Mouse (Mus musculus) layer of hippocampus, adult 8-10 months (tissue): ENCODE results near the gene 1700024P04Rik. TPM values are rescaled to one million over a fixed set of nuclear protein-coding genes. Genes with fewer than 3 reads are reported as not detected.
A peak's percentile ranks its signal among the peaks of the same experiment; 100 is the strongest.

Source experiments
- DNase-seq, 2 experiments: peaks; one replicate each; pipeline ENCODE4 v3.0.0; 2022; ENCODE audit warnings: low spot score in 2 of 2
- total RNA-seq, 4 experiments: library from RNA; stranded (reverse); gene quantifications; 2 replicates each; pipeline ENCODE4 v1.2.4; 2022

1700024P04Rik gene
- total RNA-seq, 4 experiments from 2014 or later, result not detected

- DNase-seq, result no peak
These were observed 17.8 kb downstream of the 1700024P04Rik start for GRCm38 (mm10) chr13:98966583-98966982.

GRCm38 (mm10) chr13:98963612-98964011, 20.8 kb downstream of the 1700024P04Rik start:
- DNase-seq, result no peak

GRCm38 (mm10) chr13:98958177-98958576, 26.2 kb downstream of the 1700024P04Rik start:
- DNase-seq, result no peak

- no peak for DNase-seq
These were observed 28.2 kb downstream of the 1700024P04Rik start for GRCm38 (mm10) chr13:98956209-98956608.

- DNase-seq, result no peak
These were observed 28.7 kb downstream of the 1700024P04Rik start for GRCm38 (mm10) chr13:98955676-98956075.

- DNase-seq, result no peak
These were observed 29.1 kb downstream of the 1700024P04Rik start for GRCm38 (mm10) chr13:98955226-98955625.

- DNase-seq, result peak; percentile 14 to 42
These were observed 30.5 kb downstream of the 1700024P04Rik start for GRCm38 (mm10) chr13:98953830-98954229.

GRCm38 (mm10) chr13:98951951-98952350, 32.4 kb downstream of the 1700024P04Rik start:
- no peak for DNase-seq

- no peak for DNase-seq
These were observed 36.2 kb downstream of the 1700024P04Rik start for GRCm38 (mm10) chr13:98948146-98948545.

GRCm38 (mm10) chr13:98946434-98946833, 37.9 kb downstream of the 1700024P04Rik start:
- no peak for DNase-seq

GRCm38 (mm10) chr13:98945908-98946307, 38.5 kb downstream of the 1700024P04Rik start:
- no peak for DNase-seq

- DNase-seq, result no peak
These were observed 39.0 kb downstream of the 1700024P04Rik start for GRCm38 (mm10) chr13:98945381-98945780.

- no peak for DNase-seq
These were observed 39.7 kb downstream of the 1700024P04Rik start for GRCm38 (mm10) chr13:98944620-98945081.

- no peak for DNase-seq
These were observed 42.0 kb downstream of the 1700024P04Rik start for GRCm38 (mm10) chr13:98942360-98942759.

- DNase-seq, result no peak
These were observed 42.5 kb downstream of the 1700024P04Rik start for GRCm38 (mm10) chr13:98941829-98942343.

- DNase-seq, result no peak
These were observed 47.3 kb downstream of the 1700024P04Rik start for GRCm38 (mm10) chr13:98937108-98937507.

Other genes starting within 250 kb of the 1700024P04Rik start
- gene Fcho2, start 169.1 kb downstream of the 1700024P04Rik start, total RNA-seq, result 10 to 100 TPM; 39.9 to 52.4 (median 43.7) TPM
- 10 to 100 TPM; 62.4 to 73.5 (median 71.6) TPM for gene Tnpo1, start 58.2 kb downstream of the 1700024P04Rik start, total RNA-seq
- gene Zfp366, start 200.3 kb upstream of the 1700024P04Rik start, total RNA-seq, result 1 to 10 TPM; 3.7 to 4.9 (median 3.9) TPM